Mouse (Mus musculus) CH12.LX (cell line): ENCODE results near the gene Slamf1.

ENCODE experiments used
- CHD2 ChIP-seq: IDR thresholded peaks from 2 replicates; pipeline ENCODE4 v1.6.1; 2011; ENCODE audit warnings: low read length, improper control_type of control experiment
- CTCF ChIP-seq, 2 experiments: IDR thresholded peaks in 1 of 2; conservative IDR thresholded peaks in 1 of 2; 2 replicates each; pipeline ENCODE4 v1.5.1; 2011 to 2012; ENCODE audit warnings: low read depth in 2 of 2, low read length in 2 of 2, improper control_type of control experiment in 1 of 2, inconsistent platforms in 1 of 2, mild to moderate bottlenecking in 1 of 2, moderate library complexity in 1 of 2
- EP300 ChIP-seq: IDR thresholded peaks from 2 replicates; pipeline ENCODE4 v1.6.1; 2011; ENCODE audit warnings: low read length, improper control_type of control experiment
- IRF4 ChIP-seq: IDR thresholded peaks from 2 replicates; pipeline ENCODE4 v1.6.1; 2014; ENCODE audit warnings: low read depth, mild to moderate bottlenecking, inconsistent platforms, low read length, improper control_type of control experiment
- MYC ChIP-seq: IDR thresholded peaks from 2 replicates; pipeline ENCODE4 v1.6.1; 2011; ENCODE audit warnings: low read depth, mild to moderate bottlenecking, improper control_type of control experiment, low read length
- POLR2A ChIP-seq: IDR thresholded peaks from 2 replicates; pipeline ENCODE4 v1.6.1; 2011; ENCODE audit warnings: low read depth, mild to moderate bottlenecking, improper control_type of control experiment, low read length
- RAD21 ChIP-seq: IDR thresholded peaks from 2 replicates; pipeline ENCODE4 v1.6.1; 2011; ENCODE audit warnings: low read depth, mild to moderate bottlenecking, low read length, improper control_type of control experiment, moderate library complexity

DNA sequence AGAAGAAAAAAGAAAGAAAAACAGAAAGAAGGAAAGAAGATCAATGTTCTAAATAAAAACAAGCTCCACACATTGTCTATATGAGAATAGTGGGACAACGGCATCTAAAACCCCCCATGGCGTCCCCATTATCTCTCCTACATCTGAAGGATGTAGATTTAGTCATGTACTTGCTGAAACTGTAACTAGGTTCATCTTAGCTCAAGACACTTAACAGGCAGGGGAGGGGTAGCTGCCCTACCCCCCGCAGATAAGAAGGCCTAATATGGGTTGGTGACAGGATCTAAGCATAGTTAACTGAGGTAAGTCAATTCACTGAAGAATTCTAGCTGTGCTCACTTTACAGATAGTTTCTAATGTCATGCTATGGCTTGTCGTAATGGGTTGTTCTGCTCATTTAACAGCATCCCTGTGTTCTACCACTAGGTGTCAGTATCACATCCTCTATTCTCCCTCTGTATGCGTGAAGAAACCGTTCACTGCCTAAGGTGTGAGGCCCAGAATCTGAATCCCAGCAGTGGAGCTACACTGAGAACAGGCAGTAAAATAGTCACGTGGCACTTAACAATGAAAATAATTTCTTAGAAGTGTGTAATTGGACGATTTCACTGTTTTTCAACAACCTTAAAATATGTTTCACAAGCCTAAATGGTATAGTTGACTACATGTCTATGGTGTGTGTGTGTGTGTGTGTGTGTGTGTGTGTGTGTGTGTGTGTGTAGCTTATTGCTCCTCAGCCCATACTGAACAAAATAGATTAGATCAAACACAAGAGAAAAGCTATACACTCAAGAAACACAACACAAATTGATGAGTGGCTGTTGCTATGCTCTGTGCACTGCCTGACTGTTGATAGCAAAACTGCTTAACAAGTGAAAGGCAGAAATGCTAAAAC lies 48.9 kb downstream of the Slamf1 start:
- TF ChIP-seq POLR2A, result no peak
- no peak for TF ChIP-seq CHD2
- TF ChIP-seq CTCF (conservative IDR thresholded peaks at IDR 0.05 in 1 of 2, IDR thresholded peaks at IDR 0.05 in 1 of 2; ENCODE audit: low read depth in 2 of 2, low read length in 2 of 2), result peak; percentile 90 to 93
- TF ChIP-seq EP300, result no peak
- no peak for TF ChIP-seq MYC
- TF ChIP-seq RAD21, result peak; percentile 89
- TF ChIP-seq IRF4, result no peak; the same call in 1 of the 2 replicates
